Mouse (Mus musculus): Measurements from ENCODE around the gene Erc2. TPM values are rescaled to one million over a fixed set of nuclear protein-coding genes. Genes with fewer than 3 reads are reported as not detected.

The Erc2 gene
- total RNA-seq, 2 experiments from 2014 or later, result 183 to 210 TPM

DNA sequence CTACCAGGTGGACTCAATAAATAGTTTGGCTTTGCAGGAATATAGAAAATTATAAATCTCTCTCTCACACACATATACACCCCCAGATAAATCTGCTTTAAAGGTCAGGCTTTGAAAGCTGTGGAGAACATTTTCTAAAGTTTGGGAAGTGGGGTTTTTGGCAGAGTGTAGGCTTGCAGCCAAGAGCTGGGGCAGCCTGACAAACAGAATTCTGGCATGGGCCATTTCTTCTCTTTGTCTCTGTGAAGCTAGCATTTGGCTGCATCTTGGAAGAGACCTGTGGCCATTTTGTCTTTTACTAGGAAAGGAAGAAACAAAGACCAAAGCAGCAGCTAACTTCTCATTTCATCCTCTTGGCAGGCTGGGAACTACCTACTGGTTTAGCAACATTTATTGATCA lies 40.0 kb downstream of the Erc2 start:
- DNase-seq (ENCODE audit: low spot score in 2 of 2), result peak in 1 of 2 experiments; percentile 45

DNA sequence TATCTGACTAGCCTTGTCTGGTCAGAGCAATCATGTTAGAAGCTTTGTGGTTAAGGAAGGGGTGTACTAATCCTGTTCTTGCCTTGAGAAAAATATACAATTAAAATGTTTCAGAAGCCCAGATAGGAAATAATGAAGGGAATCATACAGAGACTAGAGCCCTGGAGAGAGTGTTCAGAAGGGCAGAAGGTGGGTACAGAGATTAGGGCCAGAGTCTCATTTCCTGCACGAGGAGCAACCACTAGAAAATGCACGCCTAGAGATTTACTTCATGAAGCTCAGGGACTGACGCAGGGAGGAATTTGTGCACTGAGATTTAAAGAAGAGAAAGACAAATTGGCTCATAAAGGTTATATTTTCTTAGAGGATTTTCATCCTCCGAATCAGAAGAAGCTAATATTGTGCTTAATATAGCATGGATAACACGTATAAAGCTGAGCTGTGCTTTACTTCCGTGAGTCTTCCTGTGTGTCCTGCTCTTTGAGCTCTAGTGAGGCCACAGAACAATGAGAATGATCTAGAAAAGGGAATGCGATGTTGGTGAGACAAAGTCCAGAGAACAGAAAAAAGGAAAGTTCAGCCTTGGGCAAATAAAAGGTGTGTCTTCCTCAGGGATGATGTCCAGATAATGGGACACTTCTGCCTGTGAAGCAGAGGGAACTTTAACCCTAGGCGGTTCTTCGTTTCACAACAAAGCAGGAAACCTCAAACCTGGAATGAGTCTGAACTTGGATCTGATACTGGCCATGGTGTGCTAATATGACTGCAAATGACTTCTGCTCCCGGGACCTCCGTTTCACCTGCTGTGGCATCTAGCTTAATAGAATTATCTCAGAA lies 45.0 kb downstream of the Erc2 start:
- DNase-seq (ENCODE audit: low spot score in 2 of 2), result no peak

DNA sequence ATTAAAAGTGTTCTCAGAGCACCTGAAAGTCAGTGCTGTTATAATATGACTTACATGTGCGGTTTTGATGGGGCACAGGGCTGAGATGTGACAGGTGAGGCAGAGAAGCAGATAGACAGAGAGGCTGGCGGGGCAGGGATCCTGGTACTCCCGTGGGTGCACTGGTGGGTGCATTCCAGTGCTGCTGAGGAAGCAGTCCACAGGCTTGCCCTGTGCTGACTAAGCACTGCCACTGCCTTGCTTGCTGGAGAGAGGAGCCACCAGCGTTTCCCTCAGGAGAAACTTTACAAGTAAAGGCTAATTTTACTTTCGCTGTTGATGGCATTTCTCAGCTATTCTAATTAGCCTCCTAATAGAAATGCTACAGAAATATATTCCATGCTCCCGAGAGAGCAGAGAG lies 45.9 kb downstream of the Erc2 start:
- DNase-seq (ENCODE audit: low spot score in 2 of 2), result no peak

DNA sequence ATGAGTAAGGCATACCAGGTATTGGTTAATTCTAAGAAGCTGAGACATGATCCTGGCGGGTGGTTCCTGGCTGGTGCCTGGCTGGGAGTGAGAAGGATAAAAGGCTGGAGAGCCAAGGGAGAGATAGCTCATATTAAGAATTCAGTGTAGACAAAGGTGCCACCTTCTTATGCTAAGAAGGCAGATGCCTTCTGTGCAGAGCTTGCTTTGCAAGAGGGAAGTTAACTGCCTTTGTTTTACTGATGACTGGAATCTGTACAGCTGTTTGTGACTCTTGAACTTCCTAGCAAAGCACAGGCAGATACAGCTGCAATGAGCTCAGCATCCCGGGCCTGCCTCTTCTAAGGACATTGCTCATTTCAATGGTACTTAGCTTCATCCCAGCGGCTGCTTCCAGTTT lies 47.7 kb downstream of the Erc2 start:
- no peak for DNase-seq (ENCODE audit: low spot score in 2 of 2)

DNA sequence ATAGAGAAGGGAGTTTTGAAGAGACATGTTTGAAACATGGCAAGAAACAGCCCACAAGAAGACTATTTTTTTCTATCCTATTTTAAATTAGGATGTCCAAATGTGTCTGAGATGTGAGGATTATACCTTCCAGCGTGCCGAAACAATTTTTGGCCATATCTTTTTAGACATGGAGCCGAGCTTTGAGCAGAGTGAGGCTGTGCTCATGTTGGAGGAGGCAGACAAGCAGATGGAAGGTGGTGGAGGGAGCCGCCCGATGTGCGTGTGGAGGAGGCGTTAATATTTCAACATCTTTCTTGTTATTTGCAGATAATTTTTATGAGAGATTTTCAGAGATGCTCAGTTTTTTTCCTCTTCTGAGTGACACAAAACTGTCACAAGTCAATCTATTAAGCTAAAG lies 50.5 kb downstream of the Erc2 start:
- peak; percentile 22 to 34 for DNase-seq (ENCODE audit: low spot score in 2 of 2)

DNA sequence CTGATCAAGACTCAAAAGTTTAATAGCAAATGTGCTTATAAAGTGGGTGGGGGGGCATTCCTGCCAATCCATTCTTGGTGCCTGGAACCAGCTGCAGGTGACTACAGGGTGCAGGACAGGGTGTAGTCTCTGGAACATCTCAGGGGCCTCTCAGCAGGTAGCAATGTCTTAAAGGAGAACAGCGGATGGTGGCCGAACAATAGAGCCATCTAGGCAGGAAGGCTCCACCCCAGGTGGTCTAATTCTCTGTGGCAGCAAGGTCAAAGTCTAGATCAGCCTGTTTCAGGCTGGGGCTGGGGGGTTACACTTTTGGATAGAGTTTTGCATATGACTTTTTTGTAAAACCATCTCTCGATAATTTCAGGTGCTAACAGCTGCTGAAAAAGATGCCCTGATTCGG lies 51.9 kb downstream of the Erc2 start:
- no peak for DNase-seq (ENCODE audit: low spot score in 2 of 2)

DNA sequence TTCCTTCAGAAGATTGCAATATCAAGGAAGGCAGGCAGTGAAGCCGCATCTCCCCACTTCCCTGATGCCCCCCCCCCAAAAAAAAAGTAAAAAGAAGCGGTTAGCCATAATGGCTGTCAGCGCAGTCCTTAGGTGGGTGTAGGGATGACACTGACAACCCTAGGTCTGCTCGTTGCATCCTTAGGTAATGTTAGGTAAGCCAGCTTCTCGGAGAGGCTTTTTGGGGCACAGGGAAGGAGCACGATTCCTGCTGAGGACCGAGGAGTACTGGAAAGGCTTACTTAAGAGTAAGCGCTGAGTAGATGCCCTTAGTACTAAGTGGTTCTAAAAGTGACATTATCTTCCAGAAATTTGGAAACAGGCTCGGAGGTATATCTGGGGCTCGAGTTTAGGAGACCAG lies 52.3 kb downstream of the Erc2 start:
- no peak for DNase-seq (ENCODE audit: low spot score in 2 of 2)

DNA sequence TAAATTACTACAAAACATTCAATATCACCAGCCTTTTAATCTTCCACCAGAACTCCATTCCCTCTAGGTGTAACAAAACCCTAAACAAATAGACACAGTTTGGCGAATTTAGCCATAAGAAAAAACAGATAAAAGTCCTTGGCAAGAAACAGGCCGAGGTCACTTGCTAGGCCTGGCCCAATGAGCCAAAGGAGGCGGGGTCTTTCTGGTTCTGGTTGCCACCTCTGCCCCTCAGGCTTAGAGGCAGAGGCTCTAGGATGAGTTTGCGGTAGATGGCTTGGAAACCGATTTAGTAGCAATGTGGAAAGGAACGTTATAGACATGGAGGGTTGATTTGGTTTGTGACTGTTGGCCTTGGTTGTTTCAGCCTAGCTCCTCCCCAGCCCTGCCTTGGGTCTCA lies 52.8 kb downstream of the Erc2 start:
- no peak for DNase-seq (ENCODE audit: low spot score in 2 of 2)

DNA sequence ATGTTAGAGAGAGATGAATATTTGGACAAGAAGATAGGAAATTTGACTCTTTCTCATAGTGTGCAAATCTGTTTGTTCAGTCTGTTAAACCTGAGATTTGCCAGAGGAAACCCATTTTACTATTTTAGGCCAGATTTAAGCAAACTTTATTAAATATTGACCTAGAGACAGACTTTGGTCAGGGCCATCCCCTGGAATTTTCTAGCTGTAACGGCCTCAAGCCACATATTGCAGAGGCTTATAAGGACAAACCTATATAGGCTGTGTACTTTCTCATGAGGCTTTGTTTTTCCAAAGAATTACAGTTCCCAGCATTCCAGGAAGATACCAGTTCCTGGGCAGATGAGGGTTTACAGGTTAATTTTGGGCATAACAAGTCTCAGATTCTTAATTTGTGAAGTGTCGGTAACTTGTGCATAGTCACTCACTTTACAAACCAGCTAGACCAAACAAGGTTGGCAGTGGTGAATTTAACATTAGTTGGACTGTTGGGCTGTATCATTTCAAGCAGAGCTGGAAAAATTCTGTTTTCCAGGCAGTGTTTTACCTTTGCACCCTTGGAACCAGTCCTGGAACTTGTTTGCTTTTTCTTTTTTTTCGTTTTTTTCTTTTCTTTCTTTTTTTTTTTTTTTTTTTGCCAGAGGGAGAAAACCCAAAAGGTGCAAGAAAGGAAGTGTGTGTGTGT lies 60.3 kb downstream of the Erc2 start:
- no peak for DNase-seq (ENCODE audit: low spot score in 2 of 2)

DNA sequence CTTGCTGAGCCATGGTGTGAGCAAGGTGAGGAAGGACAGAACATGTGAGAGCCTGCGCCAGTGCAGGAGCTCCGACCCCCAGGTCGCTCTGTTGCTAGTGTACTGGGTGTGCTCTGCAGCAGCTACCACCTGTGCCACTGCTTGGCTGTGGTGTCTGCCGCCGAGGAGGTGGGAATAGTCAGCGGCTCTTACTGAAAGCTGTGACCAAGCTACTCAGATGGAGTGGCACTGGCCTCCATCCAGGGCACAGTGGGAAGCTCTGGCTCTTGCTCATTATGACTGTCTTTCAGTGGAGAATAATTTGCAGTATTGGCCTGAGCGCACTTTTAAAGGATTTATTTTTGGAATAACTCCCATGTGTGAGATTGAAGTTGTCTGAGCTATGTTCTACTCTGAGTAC lies 73.6 kb downstream of the Erc2 start:
- peak in 1 of 2 experiments; percentile 34 for DNase-seq (ENCODE audit: low spot score in 2 of 2)

DNA sequence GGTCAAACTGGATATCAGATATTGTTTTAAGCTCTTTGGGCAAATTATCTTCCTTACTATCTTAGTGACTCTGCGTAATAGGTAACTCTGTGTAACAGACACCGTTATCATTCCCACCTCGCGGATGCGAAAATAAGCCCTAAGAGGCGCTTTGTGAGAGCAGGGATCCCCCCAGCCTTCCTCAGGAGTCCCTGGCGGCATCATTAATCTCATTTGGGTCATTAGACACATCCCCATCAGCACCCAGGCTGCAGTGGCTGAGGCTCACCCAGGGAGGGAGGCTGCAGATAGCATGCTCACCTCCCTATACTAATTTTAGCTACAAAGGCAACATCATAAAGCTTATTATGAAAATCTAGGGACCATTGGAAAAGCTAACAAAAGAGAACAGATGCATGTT lies 95.1 kb downstream of the Erc2 start:
- no peak for DNase-seq (ENCODE audit: low spot score in 2 of 2)

DNA sequence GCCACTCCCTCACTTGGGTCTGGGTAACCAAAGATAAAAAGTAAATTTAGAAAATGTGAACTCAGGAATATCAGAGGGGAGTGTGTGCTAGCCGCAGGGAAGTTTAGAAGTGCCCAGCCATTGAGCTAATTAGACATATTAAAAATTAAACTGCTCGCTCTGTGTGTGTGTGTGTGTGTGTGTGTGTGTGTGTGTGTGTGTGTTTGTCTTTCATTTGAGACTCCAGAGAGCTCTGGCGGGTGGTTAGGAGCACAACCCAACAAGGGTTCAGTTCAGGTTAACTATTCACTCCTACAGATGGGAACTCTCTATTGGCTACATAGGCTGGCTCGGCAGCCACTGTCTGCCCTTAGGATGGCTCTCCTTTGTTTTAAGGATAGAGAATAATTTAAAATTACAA lies 97.4 kb downstream of the Erc2 start:
- DNase-seq (ENCODE audit: low spot score in 2 of 2), result no peak

DNA sequence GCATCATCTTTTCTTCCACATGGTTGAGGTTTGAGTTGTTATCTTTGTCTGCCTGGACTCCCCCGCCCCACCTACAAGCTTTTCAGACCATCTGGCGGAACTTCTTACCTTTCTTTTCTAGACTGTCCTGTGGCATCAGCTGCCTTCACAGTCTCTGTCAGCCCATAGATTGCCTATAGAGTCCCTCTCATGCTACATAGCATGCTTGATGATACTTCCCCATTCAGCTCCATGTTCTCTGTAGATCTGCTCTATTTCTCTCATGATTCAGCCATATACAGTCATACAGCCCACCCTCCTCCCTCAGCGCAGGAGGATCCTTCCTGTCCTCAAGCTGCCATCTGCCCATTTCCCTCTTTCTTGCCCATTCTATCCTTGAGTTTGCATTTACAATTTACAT lies 98.7 kb downstream of the Erc2 start:
- peak; percentile 41 to 55 for DNase-seq (ENCODE audit: low spot score in 2 of 2)

DNA sequence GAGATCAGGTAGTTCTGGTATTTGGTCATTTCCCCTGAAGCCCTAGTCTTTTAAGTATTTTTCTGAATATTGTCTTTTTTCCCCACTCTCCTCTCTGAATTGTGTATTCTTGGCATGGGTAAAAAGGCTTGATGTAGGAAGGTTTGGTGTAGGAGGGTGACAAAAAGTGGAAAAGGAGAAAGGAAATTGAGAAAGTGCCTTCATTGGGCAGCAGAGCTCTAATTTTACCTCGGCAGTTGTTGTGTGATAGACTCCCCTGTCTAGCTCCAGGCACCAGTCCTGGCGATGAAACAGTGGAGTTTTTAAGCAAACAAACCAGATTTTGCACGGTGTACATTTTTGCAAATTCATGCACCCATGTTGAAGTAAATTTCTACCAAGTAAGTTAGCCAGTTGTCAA lies 99.5 kb downstream of the Erc2 start:
- peak; percentile 15 to 29 for DNase-seq (ENCODE audit: low spot score in 2 of 2)

DNA sequence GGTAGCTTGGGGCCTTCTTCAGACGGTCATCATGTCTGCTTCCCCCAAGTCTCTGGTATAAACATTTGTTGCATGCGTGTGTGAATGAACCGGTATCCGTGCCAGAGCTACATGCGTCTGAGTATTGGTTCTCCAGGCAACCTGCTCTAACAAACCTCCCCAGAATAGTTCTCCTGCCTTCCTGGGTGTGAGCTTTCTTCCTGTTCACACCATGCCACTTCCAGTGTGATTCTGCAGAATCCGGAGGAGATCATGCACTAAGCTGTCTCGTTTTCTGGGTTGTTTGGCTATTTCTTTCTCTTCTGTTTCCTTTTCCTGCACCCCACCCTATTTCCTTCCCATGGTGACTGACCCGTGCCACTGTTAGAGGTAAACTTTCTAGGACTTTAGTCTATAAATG lies 105.3 kb downstream of the Erc2 start:
- DNase-seq (ENCODE audit: low spot score in 2 of 2), result no peak

DNA sequence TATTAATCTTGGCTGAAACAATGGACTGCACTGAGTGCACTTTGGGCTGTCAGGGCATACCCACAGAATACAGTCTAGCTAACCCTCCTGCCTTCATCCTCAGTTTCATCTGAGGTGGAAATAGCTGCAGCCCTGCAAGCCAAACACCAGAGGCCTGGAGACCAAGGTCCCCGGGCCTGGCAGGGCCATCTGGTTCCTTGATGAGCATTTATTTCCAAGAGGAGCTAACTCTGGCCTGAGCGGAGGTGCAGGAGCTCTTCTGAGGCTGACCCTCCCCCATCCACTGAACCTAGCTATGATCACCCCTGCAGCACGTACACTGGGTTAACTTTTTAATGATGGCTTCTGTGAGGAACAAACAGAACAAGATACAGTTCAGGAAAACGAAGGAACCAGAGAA lies 108.9 kb downstream of the Erc2 start:
- DNase-seq (ENCODE audit: low spot score in 2 of 2), result no peak

DNA sequence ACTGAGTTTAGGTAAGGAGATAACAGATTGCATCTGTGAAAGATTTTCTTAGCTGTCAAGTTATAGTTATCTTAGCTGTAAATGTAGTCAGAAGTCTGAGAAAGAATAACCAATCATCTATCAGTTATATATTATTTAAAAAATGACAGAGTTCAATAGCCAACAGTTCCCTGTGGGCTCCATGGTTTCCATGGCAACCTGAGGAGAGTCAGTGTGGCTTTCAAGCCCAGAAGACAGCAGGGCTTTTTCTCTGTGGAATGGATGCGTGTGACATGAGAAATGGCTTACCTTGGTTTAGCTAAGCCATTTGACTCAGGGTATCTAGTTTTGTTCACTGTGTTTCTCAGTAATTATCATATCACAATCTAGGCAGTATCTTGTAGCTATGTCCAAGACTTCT lies 117.2 kb downstream of the Erc2 start:
- no peak for DNase-seq (ENCODE audit: low spot score in 2 of 2)

DNA sequence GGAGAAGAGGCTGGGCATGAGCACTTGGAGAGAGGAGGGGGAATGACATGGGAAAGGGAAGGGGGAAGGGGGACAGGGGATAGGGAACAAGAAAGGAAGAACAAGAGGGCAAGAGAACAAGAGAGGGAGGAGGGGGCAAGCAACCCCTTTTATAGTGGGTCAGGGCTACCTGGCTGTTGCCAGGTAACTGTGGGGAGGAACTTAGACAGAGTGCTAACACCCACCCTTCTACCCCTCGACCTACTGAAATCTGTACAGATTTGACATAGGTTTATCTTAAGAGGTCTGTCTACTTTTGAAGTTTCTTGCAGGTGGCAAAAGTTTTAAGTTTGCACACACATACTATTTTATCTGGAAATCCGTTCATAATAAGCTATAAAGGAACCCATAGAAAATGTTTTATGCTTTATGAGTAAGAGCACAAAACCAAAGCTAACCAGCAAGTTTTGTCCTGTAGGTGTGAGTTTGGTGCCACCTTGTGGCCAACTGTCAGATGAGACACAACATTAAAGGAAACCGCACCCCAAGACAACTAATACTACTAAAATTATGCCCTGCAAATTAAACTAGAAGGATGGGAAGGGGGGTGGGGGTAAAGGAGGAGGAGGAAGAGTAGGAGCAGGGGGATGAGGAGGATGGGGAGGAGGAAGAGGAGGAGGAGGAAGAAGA lies 119.2 kb downstream of the Erc2 start:
- DNase-seq (ENCODE audit: low spot score in 2 of 2), result peak; percentile 78 to 84

DNA sequence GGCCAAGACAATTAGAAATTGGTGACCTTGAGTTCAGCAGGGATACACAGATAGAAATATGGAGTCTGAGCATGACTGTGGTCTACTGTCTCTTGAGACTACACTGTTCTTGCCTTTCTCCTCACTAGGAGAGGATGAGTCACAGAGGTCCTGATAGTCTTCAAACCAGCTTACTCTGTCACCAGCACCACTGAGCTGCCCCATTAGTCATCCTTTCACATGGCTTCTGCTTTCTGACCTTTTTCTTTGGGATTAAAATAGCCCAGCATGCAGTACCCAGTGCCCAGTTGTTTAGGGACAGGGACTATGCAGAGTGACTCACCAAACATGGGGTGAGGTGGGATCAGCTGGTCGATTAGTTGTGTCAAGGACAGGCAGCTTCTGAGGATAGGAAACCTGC lies 132.1 kb downstream of the Erc2 start:
- DNase-seq (ENCODE audit: low spot score in 2 of 2), result no peak

DNA sequence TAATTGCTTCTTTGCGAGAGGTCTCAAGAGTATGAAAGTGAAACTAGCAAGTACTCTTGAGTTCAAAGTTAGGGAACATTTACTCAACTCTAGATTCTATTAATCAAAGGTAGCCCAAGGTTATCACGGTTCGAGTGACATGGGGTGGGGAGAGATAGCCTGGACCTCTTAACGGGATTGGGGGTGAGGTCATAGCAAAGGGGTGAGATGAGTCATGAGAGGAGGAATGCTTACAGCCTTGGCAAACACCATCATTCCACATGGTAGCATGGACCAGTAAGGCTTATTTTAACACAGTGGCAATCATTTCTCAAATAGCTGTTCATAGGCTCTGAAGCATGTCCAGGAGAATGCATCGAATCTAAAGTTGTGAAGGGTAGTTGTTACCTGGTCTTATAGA lies 134.7 kb downstream of the Erc2 start:
- no peak for DNase-seq (ENCODE audit: low spot score in 2 of 2)

DNA sequence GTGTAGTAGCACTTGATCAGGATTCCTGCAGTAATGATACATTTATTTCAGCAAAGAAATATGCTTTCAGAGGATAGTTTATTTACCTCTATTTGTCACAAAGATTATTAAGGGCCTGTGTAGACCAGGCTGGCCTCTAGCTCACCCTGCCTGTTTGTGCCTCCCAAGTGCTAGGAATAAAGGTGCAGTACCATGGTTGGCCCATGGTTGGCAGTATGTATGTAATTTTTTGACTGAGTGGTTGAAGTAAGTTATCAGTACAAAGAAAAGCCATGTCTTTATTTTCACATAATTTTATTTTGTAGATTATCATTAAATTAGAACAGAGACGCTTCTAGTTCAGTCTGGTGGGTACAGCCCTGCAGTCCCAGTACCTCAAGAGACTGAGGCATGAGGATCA lies 136.0 kb downstream of the Erc2 start:
- DNase-seq (ENCODE audit: low spot score in 2 of 2), result peak; percentile 36 to 49

DNA sequence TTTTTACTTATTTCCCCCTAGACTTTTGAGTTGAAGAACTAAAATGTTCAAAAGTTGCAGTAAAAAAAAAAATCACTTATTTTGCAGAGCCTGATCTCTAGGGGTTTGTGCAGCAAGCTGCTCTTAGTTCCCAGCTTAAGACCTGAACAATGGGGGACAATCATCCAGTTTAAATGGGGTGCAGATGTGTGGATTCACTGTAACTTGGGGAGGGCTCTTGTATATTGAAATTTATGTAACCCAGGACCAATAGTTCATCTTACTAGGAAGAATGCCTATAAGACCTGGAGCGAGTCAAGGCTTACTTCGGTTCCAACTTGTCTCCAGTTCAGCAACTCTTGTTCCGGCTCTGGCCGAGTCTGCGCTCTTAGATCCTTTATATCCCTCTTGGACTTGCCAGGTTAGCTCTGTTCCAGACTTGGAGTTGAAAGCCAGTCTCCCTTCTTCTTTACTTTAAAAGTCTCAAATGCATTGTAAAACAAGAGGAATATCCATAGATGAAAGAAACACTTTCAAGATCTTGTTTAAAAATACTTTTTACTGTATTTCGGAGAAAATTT lies 136.9 kb downstream of the Erc2 start:
- no peak for DNase-seq (ENCODE audit: low spot score in 2 of 2)

Data from left cerebral cortex, adult 18-20 months (tissue).